Mouse (Mus musculus): ENCODE measurements around the gene Dpf2.

The Dpf2 gene

DNA sequence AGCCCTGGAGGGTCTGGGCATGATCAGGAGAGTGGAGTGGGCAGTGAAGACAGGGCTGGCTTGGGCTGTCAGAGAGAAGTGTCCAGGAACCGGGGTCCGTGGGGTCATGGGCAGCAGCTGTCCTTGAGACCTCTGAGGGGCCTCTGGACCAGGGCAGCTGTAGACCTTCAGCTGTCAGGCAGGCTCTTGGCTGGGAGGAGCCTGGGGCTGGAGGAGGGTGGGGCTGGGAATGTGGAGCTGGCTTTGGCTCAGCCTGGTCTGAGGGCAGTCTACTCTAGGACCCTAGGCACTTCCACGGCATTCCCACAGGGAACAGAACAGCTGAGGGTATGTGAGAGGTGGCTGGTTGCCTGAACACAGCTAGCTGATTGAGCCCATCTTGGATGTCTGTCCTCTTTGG, 22.5 kb upstream of the Dpf2 start:
- no peak for DNase-seq

- no peak for DNase-seq
Measured at GRCm38 (mm10) chr19:5929634-5930596, 17.1 kb upstream of the Dpf2 start.

DNA sequence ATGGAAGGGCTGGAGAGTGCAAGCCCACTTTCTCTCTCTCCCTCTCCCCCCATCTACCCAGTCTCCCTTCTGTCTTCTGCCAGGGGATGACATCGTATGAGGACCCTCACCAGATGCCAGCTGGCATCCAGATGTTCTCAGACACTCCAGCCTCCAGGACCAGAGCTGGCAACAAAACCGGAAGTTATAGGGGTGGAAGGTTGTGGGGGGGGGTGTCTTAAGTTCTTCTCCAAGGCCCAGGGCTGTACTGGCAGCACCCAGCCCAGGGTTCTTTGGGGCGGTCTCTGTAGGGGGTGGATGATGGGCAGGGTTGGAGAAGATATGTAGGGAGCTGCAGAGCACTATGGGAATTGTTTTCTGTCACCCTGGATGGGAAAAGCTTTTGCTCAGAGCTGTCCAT, 15.7 kb upstream of the Dpf2 start:
- no peak for DNase-seq

- DNase-seq, result no peak
Measured at GRCm38 (mm10) chr19:5928104-5928503, 15.3 kb upstream of the Dpf2 start.

DNA sequence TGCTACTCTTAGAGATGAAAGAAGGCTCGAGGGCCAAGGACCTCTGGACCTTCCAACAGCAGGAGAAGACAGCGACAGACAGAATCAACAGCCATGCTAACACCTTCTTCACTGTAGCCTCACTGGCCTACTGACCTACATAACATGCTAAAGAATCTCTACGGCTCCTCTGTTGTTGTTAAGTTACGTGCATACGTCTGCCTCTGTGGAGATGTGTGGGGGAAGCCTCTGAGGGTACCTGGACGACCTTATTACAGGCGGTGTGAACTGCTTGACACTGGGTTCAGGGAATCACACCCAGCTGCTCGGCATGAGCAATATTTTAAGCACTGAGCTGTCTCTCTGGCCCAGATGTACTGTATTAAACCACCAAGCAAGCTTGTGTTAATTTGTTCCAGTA, 14.7 kb upstream of the Dpf2 start:
- no peak for DNase-seq

GRCm38 (mm10) chr19:5927026-5927425, 14.2 kb upstream of the Dpf2 start:
- DNase-seq, result no peak

DNA sequence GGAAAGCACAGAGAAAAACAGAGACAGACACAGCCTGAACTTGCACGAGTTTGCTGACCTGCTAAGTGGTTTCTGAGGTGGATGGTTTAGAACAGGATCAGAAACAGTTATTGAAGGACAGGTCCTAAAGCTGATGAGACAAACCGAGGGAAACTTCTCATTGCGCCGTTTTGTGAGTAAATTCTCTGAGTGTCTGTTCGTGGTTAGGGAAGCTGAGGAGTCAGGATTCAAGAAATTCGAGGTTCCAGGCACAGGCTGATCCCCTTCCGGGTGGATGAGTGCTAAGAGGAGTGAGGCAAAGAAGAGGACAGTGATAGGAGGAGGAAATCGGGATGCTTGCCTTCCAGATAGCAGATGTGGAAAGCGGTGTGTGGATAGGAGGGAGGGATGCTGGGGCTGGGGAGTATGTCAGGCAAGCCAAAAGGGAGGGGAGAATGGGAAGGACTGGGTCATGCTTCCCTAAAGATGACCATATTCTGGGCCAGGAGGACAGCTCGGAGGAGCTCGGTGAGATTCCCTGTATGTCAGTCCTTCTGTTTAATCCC, 12.6 kb upstream of the Dpf2 start:
- DNase-seq, result no peak

- DNase-seq, result peak; percentile 95 to 96
Measured at GRCm38 (mm10) chr19:5924713-5925093, 11.9 kb upstream of the Dpf2 start, which contains the start of gene Cdc42ep2. Cdc42ep2 (minus strand) TSS chr19:5924816.

DNA sequence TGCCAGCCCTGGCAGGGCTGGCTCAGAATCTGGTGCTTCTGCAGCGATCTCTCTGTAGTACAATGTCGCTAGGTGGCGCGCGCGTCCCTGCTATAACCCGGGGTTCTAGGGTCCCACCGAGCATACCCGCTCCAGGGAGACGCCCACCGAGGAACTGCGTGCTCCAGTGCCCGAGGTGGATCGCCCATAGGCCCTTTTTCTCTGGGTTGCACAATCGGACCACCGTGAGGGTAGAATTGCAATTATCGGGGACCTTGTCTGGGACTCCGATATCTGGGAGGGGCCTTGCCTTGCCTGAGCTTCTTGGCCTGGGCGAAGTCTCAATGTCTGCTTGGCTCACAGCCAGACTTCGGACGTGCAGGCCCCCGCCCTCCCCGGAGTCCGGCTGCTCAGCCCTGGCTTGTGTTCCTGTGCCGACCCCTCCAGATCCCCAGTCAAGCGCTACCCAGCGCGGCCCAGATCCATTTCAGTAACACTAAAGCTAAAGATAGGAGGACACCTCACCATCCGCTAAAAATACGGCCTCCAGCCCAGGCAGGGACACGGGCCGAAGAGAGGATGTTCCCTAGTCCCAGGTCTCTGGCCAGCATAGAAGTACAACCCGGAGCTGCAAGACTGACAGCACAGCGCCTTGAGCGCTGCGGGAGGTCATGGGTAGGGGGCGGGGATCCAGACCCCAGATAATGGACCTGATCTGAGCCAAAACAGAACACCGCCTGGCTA, 11.3 kb upstream of the Dpf2 start:
- DNase-seq, result peak; percentile 87 to 88

DNA sequence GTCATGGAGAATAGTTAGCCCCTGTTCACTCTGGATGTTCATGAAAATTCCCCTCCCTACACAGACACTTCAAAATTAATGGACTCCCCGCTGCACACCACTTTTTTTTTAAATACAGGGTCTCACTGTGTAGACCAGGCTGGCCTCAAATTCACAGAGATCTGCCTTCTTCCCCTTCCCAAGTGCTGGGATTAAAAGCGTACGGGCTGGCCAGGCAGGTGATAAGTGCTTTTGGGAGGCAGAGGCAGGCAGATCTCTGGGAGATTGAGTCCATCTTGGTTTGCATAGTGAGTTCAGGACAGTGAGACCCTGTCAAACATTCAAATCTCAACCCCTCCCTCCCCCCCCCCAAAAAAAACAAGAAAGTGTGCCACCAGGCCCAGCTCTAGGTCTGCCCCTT, 10.2 kb upstream of the Dpf2 start:
- DNase-seq, result no peak

GRCm38 (mm10) chr19:5922119-5922942, 9.5 kb upstream of the Dpf2 start:
- DNase-seq, result no peak

DNA sequence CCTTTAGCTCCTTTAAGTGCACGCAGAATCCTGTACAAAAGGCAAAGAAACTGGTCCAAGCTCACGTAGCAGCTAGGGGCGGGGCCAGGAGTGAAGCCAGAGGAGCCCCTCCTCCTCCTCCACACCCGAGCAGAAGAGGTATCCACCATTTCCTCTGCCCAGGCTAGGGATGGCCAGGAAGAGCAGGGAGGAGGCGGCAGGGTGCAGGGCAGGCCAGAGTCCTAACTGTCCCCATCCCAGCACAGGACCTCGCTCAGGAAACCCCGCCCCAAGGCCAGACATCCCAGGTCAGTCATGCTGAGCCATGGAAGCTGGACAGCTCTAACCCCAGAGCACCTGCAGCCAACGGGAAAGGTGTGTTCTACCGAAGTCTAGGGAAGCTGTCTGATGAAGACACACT, 8.9 kb upstream of the Dpf2 start:
- DNase-seq, result no peak

- DNase-seq, result peak; percentile 97
Measured at GRCm38 (mm10) chr19:5912103-5913006, 455 bp downstream of the Dpf2 start.

- no peak for DNase-seq
Measured at GRCm38 (mm10) chr19:5911430-5912102, 1.2 kb downstream of the Dpf2 start.

- DNase-seq, result no peak
Measured at GRCm38 (mm10) chr19:5910221-5910620, 2.6 kb downstream of the Dpf2 start.

DNA sequence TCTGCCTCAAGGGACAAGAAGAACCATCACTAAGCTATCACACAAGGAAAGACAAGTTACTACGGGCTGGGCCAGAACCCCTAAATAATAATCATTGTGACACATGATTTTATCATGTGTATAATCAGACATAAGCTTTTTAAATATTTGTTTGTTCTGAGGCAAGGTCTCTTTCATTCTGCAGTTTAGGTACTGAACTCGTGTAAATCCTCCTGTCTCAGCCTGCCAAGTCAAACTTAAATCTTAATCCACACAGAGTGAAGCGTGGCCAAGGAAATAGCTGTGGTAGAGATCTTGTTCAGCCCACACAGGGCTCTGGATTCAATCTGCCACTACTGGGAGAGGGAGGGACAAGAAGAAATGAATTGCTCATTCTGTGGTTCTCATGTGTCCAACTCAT, 5.5 kb downstream of the Dpf2 start:
- no peak for DNase-seq

GRCm38 (mm10) chr19:5894002-5894678, 18.7 kb downstream of the Dpf2 start, which contains the start of gene Tigd3:
Tigd3 (minus strand) TSS chr19:5894149.
- peak; percentile 82 to 86 for DNase-seq

- peak in 1 of 2 experiments; percentile 10 for DNase-seq
Measured at GRCm38 (mm10) chr19:5893282-5894001, 19.4 kb downstream of the Dpf2 start.

GRCm38 (mm10) chr19:5892735-5893134, 20.1 kb downstream of the Dpf2 start:
- DNase-seq, result no peak

- DNase-seq, result no peak
Measured at GRCm38 (mm10) chr19:5892262-5892661, 20.5 kb downstream of the Dpf2 start.

Measured in B cell, adult 2 months (primary cell).